9 mouse cellular contexts compared by ENCODE assay signal in genomic region chr10:68135416-68135815, GRCm38 (mm10).
DNase-seq lines count a peak whose midpoint lies in the region; ATAC-seq lines count a peak whose summit lies in the region.
"Had no signal": no experiment of that assay in that cellular context is flagged by ENCODE, and none has a peak within 500 bp of the region (broad histone marks: within the 10 kb centered on the region; RNA-seq: fewer than 3 reads in every experiment).

No protein-coding gene starts in this region.

- H3K9ac ChIP-seq in forebrain, embryonic 11.5 days (ENCODE audit: low read length), result peak overlapping the region; percentile 16; the same call in 1 of the 2 replicates
- no peak overlapping the region; the same call in 1 of the 2 replicates for H3K9ac ChIP-seq in limb, embryonic 12.5 days (replicated peaks)
- H3K9ac ChIP-seq in midbrain, embryonic 15.5 days, result no peak overlapping the region

- peaks cover 32% of the 10 kb centered on the region for H3K4me1 ChIP-seq in heart, embryonic 10.5 days
- H3K4me1 ChIP-seq in forebrain, embryonic 11.5 days (replicated peaks; ENCODE audit: control insufficient read depth, insufficient read depth, low read length), result peaks cover 14% of the 10 kb centered on the region
- peaks cover 36% of the 10 kb centered on the region for H3K4me1 ChIP-seq in limb, embryonic 12.5 days (replicated peaks)
- peaks cover 26% of the 10 kb centered on the region for H3K4me1 ChIP-seq in midbrain, embryonic 15.5 days

- no peaks in the 10 kb centered on the region for H3K9me3 ChIP-seq in heart, embryonic 10.5 days
- peaks cover 2% of the 10 kb centered on the region; the same call in 1 of the 2 replicates for H3K9me3 ChIP-seq in forebrain, embryonic 11.5 days (ENCODE audit: control insufficient read depth, low read length)
- H3K9me3 ChIP-seq in limb, embryonic 12.5 days, result no peaks in the 10 kb centered on the region
- H3K9me3 ChIP-seq in midbrain, embryonic 15.5 days, result no peaks in the 10 kb centered on the region

- peak overlapping the region; percentile 63 for H3K4me3 ChIP-seq in heart, embryonic 10.5 days
- H3K4me3 ChIP-seq in forebrain, embryonic 11.5 days (ENCODE audit: low read depth, low read length), result no peak overlapping the region
- peak overlapping the region; percentile 36; the same call in 1 of the 2 replicates for H3K4me3 ChIP-seq in limb, embryonic 12.5 days (replicated peaks)
- no peak overlapping the region for H3K4me3 ChIP-seq in midbrain, embryonic 15.5 days

- H3K27me3 ChIP-seq in heart, embryonic 10.5 days (ENCODE audit: insufficient read depth, poor library complexity, severe bottlenecking), result no peaks in the 10 kb centered on the region
- no peaks in the 10 kb centered on the region for H3K27me3 ChIP-seq in forebrain, embryonic 11.5 days (ENCODE audit: control insufficient read depth, insufficient read depth, low read length)
- no peaks in the 10 kb centered on the region for H3K27me3 ChIP-seq in limb, embryonic 12.5 days
- no peaks in the 10 kb centered on the region for H3K27me3 ChIP-seq in midbrain, embryonic 15.5 days (replicated peaks)
- H3K27me3 ChIP-seq: CH12.LX had no signal

- DNase-seq in heart, embryonic 10.5 days (ENCODE audit: low spot score), result no peak
- no peak for DNase-seq in heart, postnatal 25 days (ENCODE audit: low spot score)
- DNase-seq in forebrain, embryonic 11.5 days (ENCODE audit: low spot score), result no peak
- DNase-seq in cerebellum, adult 9-10 months, result no peak
- DNase-seq in cerebellum, postnatal 36 days, result no peak
- no peak for DNase-seq in spleen, adult 12 weeks (ENCODE audit: low spot score)

- intact Hi-C loops in heart, postnatal 25 days (cut with DNase I), result no loop called here

- 19% methylated on average over 4 of the region's 4 CpGs for WGBS in heart, embryonic 10.5 days
- WGBS in forebrain, embryonic 11.5 days, result 27% methylated on average over 4 of the region's 4 CpGs
- 24% methylated on average over 4 of the region's 4 CpGs for WGBS in limb, embryonic 12.5 days
- 25% methylated on average over 4 of the region's 4 CpGs for WGBS in midbrain, embryonic 15.5 days

- H3K36me3 ChIP-seq in heart, embryonic 10.5 days, result peaks cover 25% of the 10 kb centered on the region
- no peaks in the 10 kb centered on the region; the same call in 1 of the 2 replicates for H3K36me3 ChIP-seq in forebrain, embryonic 11.5 days (ENCODE audit: control insufficient read depth, insufficient read depth, low read length)
- peaks cover 40% of the 10 kb centered on the region for H3K36me3 ChIP-seq in limb, embryonic 12.5 days
- H3K36me3 ChIP-seq in midbrain, embryonic 15.5 days (replicated peaks), result no peaks in the 10 kb centered on the region

- H3K27ac ChIP-seq in heart, embryonic 10.5 days, result peak overlapping the region; percentile 87
- no peak overlapping the region for H3K27ac ChIP-seq in forebrain, embryonic 11.5 days (ENCODE audit: low read depth, low read length)
- peak overlapping the region; percentile 47; the same call in 1 of the 2 replicates for H3K27ac ChIP-seq in limb, embryonic 12.5 days
- no peak overlapping the region for H3K27ac ChIP-seq in midbrain, embryonic 15.5 days

- H3K4me2 ChIP-seq in forebrain, embryonic 11.5 days (ENCODE audit: low read depth, low read length, severe bottlenecking), result peak overlapping the region; percentile 63
- H3K4me2 ChIP-seq in limb, embryonic 12.5 days, result peak overlapping the region; percentile 68
- peak overlapping the region; percentile 55 for H3K4me2 ChIP-seq in midbrain, embryonic 15.5 days

- ATAC-seq in forebrain, embryonic 11.5 days (replicated peaks; ENCODE audit: low FRiP score), result no peak
- ATAC-seq in limb, embryonic 12.5 days (ENCODE audit: insufficient number of reproducible peaks, insufficient read depth, low FRiP score, low TSS enrichment, low read depth), result no peak
- ATAC-seq in midbrain, embryonic 15.5 days (replicated peaks), result no peak

Comparison
In these comparisons a context has a peak if more than half of its experiments do, and no peak if none do; other contexts are left out.
1. H3K27ac ChIP-seq: peak in heart, embryonic 10.5 days (single experiment) and limb, embryonic 12.5 days (single experiment); none in forebrain, embryonic 11.5 days (single experiment) and midbrain, embryonic 15.5 days (single experiment).
2. H3K4me3 ChIP-seq: peak in heart, embryonic 10.5 days (single experiment) and limb, embryonic 12.5 days (single experiment); none in forebrain, embryonic 11.5 days (single experiment) and midbrain, embryonic 15.5 days (single experiment).
3. Peak in every context shown above with its lines, with median percentiles within 50 percentile points of each other: H3K4me2 ChIP-seq.